Mouse (Mus musculus) neural tube, embryonic 10.5 days (tissue): Measurements from ENCODE around the gene Slk.
"Not testable (repeated sequence)": the region's sequence is repeated elsewhere in the genome, so short reads cannot be mapped to it uniquely, and the experiment has no call there.

Experiments
- DNase-seq: peaks from one replicate; pipeline ENCODE4 v3.0.0-alpha.2; 2017; ENCODE audit warnings: low spot score; ENCODE audit errors: extremely low spot score

Gene Slk

GRCm38 (mm10) chr19:47570042-47570441 lies 9.4 kb upstream of the Slk start:
- no peak for DNase-seq

- not testable (repeated sequence) for DNase-seq
Observed at GRCm38 (mm10) chr19:47571981-47572380, 7.5 kb upstream of the Slk start.

- DNase-seq, result no peak
Observed at GRCm38 (mm10) chr19:47573718-47574117, 5.8 kb upstream of the Slk start.

- DNase-seq, result peak; percentile 27
Observed at GRCm38 (mm10) chr19:47578581-47579224, 775 bp upstream of the Slk start.

DNA sequence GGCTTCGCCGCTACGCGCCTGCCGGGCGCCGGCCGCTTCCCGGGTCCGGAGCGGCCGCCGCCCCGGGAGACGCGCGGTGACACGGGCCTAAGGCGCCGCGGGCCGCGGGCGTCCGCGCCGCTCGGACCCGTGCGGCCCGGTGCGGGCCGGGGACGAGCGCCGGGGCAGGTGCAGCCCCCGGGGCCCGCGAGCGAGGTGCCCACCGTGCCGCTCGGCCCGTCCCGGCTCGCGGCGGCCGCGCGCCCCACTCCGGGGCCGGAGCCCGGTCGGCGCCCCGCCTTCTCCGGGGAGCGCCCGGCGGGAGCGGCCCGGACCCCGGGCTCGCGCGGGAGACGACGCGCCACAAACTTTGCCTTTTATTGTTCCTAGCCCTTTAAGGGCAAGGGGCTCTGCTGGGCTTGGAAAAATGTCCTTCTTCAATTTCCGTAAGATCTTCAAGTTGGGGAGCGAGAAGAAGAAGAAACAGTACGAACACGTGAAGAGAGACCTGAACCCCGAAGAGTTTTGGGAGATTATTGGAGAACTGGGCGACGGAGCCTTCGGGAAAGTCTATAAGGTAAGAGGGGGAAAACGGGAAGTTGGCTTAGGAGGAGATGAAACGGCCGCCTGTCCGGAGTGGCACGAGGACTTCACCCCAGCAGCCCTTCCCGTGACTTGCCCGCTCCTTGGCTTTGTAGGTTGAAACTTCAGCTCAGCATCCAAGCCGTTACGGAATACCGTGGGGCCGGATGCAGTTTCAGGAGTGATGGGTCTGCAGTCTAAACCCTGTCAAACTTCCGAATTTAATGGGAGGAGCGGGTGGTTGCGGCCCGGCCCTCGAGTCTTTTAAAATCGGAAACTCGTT lies 532 bp downstream of the Slk start:
- DNase-seq, result peak; percentile 60

GRCm38 (mm10) chr19:47585772-47586171 lies 6.3 kb downstream of the Slk start:
- no peak for DNase-seq

DNA sequence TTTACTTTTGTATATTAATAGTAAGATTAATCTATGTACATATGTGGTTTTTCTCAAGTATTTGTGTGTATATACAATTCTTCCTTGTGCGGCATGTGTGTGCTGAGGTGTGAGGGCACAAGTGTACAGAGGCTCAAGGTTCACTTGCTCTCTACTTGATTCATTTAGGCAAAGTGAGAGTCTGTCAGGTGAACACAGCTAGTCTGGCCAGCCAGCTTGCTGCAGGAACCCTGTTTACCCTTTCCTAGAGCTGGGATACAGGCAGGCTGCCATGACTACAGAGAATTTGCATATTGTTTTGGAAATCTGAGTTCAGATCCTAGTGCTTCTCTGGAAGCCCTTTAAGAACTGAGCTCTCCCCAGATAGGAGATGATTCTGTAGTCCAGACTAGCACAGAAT lies 7.5 kb downstream of the Slk start:
- DNase-seq, result no peak

DNA sequence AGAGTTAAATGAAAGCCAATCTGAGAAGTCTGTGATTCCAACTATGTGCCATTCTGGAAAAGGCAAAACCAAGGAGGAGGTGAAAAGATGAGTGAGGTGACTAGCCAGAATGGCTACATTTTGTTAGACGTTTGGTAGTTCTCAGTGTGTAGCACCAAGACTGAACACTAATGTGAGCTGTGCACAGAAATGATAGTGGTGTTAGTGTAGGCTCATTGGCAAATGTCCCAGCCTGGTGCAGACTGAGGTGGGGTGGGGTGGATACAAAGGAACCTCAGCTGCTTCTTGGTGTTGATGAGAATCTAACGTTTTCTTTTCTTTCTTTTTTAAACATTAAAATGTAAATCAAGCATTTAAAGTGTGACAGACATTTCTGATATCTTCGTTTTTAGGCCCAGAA lies 29.0 kb downstream of the Slk start:
- DNase-seq, result no peak

DNA sequence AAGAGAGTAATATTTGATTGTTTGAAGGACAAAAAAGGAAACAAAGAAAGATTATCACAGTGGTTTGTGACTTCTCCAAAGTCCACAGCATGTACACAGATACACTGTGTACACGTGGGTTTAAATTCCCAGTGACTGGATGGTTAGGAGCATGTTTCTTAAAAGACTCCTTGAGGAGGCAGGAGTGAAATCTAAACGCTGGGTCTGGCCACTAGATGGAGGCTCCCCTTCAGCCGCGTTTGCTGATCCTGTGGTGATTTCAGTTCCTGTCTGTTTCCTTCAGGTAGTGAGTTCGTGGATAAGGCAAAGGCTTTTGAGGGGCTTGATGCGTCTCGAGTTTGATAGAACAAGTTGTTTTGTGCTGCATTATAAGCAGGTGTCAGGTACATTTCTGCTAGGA lies 34.0 kb downstream of the Slk start:
- no peak for DNase-seq

DNA sequence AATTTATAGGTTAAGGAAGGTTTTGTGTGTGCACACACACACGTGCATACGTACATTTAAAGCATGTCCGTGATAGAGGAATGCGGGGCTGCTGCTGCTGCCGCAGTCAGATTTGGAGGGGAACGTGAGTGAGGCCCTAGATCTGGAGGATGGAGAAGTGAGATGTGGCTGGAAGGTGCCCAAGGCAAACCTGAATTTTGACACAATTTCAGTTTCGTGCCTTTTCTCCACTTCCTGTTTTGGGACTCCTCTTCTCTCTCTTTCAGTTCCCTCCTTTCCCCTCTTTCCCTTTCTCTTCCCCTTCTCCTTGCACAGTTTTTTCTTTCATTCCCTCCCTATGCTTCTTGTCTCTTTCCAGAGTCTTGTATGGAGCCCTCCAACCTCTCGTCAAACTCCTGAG lies 42.0 kb downstream of the Slk start:
- DNase-seq, result no peak

DNA sequence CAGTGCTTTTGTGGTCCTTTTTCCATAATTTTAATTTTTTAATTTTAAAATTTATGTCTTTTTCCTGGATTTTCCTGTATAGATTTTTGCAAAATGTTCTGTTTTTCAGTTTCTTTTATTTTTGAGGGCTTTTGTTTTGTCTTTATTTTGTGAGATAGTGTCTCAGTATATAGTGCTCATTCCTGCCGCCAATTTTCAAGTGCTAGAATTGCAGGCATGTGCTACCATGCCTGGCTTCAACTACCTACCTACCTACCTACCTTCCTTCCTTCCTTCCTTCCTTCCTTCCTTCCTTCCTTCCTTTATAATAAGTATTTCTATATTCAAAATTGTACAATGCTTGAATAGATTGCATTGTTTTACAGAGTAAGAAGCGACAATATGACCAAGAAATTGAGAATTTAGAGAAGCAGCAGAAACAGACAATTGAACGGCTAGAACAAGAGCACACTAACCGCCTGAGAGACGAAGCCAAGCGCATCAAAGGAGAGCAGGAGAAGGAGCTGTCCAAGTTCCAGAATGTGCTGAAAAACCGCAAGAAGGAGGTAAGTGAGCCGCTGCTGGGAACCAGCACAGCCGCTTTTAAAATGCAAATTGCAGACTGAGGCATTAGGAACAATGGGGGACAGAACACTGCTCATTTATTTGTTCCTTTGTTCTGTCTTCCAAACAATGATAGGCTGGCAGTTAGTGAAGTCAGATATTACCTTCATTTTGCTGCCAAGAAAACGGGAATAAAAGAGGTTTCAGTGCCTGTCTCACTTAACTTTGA lies 45.6 kb downstream of the Slk start:
- DNase-seq, result no peak

GRCm38 (mm10) chr19:47627450-47627849 lies 48.0 kb downstream of the Slk start:
- no peak for DNase-seq

DNA sequence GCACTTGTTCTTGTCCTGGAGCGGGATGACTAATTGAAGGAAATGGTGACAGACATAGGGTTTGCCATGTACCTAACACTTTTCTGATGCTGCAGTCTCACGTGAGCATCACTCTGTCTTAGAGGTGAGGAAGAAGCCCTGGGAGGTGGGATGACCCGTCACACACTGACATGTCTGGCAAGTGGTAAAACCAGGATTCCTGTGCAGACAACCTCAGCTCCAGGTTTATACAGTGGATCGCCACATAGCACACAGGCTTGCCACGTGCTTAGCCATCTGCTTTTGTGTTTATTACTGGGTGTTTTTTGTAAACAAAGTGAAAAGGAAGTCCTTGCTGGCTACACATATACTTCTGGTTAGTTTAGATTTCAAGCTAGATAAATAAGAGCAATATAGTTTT lies 49.6 kb downstream of the Slk start:
- no peak for DNase-seq

DNA sequence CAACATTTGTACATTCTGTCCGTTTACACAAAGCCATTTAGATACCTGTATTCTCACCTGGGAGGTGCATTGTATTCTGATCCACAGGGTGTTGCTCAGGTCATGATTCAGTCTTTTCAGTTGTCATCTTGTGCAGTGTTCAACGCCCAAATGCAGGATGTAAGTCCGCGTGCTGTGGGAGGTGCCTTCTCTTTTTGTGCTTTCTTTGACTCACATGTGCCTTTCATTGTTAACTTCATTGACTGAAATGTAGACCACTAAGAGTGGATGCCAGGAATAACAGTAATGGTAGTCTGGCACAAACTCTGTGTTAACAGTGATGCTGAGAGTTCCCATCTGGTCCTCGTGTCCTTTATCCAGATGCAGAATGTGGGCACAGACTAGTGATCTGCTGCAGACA lies 50.9 kb downstream of the Slk start:
- DNase-seq, result no peak

GRCm38 (mm10) chr19:47631799-47632198 lies 52.3 kb downstream of the Slk start:
- no peak for DNase-seq

- DNase-seq, result no peak
Observed at GRCm38 (mm10) chr19:47635380-47635779, 55.9 kb downstream of the Slk start.

GRCm38 (mm10) chr19:47643910-47644309 lies 64.4 kb downstream of the Slk start:
- DNase-seq, result no peak

GRCm38 (mm10) chr19:47645583-47645982 lies 66.1 kb downstream of the Slk start:
- no peak for DNase-seq

GRCm38 (mm10) chr19:47646508-47647120 lies 67.1 kb downstream of the Slk start:
- DNase-seq, result no peak

DNA sequence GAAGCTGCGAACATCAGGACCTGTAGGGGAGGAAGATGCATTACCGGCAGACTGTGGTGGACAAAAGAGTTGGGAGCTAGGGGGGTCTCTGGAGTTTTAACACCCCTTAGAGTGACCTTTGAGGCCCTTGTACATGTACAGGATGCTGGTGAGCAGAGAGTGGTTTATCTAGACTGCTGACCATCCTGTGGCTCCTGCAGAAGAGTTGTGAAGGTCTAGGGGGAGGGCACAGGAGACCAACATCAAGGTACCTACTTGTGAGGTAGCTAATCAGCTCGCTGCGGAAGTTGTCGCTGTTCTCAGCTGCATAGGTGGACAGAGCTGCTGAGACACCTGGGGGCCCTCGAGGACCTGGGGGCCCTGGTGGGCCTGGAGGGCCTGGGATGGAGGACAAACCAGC lies 69.6 kb downstream of the Slk start:
- DNase-seq, result no peak

DNA sequence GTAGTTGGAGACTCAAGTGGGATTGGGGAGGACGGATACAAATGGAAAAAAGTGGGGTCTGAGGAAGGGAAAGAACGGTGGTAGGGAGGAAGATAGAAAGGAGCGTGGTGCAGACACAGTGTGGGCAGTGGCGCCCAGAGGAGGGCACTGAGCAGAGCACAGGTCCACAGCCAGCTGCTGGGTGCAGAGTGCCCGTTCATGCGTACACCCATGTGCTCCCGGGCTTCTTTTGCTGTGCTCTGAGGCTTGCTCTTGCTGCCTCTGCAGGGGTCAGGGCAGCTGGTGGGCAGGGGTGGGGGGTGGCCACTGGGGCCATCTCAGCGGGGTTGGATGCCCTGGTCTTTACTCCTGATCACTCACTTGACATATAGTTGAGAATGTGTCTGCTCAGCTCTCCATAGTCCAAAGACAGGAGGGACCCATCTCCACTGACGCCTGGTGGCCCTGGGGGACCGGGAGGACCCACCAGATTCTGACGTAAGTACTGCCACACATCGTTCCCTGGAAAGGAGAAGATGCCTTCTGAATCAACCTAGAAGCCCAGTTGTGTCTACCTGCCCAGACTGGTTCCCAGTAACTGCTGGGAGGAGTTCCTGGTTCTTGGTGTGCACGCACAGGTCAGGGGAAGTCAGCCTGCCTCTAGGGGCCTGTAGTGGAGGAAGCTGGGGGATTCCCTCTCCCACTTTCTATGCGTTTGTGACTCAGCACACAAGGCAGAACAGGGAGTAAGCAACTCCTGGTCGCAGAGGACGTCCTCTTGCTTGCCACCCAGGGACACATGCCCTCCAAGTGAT lies 71.1 kb downstream of the Slk start:
- DNase-seq, result no peak
